Mouse (Mus musculus): ENCODE data around the gene Lyzl6. TPM values are rescaled to one million over a fixed set of nuclear protein-coding genes. Genes with fewer than 3 reads are reported as not detected.

The Lyzl6 gene
- polyA plus RNA-seq, 1 experiment: not detected

DNA sequence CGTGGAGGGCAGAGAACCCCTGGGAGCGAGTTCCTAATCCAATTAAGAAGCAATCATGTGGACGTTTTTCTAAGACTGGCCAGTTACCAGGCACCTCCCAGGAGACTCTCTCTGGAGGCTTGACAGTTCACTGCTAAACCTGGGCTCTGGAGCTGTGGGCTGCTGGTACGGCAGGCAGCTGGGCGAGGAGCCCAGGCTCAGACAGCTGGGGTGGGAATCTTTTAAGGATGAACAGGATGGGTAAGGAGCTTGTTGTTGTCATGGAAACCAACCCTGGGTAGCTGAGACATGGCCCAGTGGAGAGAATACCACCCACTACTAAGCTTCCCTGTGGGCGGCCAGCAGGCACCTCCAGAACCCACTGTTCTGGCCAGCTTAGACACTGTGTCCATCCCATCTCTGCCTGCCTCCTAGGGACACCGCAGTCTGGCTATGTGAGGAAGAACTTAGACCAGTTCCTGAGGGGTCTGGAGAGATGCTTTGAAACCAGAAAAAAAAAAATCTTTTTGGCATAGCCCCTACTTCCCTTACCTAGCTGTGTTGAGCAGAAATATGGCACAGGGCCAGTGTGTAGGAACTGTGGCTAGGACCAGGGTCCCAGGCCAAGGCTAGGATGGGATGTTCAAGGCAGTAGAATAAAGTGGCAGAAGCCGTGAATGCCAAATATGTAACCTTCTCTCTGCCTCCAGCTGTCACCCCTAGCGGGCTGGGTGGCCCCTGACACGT lies 27.7 kb upstream of the Lyzl6 start:
- TF ChIP-seq POLR2A (IDR thresholded peaks at IDR 0.05; ENCODE audit: low read depth, low read length): no peak
- TF ChIP-seq CTCF (IDR thresholded peaks at IDR 0.05; ENCODE audit: extremely low read depth, insufficient read length, insufficient replicate concordance, low read depth, low read length): no peak
- H3K27ac ChIP-seq (ENCODE audit: insufficient read depth, low read depth, low read length): no peak overlapping the region
- 47% methylated on average over 10 of the region's 10 CpGs for WGBS

DNA sequence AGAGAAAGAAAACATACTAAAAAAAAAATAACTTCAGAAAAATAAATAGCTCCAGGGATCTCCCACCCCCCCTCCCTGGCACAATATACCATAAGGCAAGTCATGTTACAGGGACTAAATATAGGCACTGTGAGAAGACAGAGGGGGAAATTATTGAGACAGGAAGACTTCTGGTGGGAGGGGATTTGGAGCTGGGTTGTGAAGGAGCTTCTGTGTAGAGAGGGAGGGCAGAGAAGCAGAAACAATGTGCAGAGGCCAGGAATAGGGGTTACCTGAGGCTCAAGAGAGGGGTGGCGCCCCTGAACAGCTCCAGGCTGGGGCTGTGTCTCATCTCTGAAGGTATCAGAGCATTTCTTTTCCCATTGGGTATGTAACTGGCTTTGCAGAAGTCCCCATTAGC lies 27.0 kb upstream of the Lyzl6 start:
- no peak for TF ChIP-seq POLR2A (IDR thresholded peaks at IDR 0.05; ENCODE audit: low read depth, low read length)
- no peak for TF ChIP-seq CTCF (IDR thresholded peaks at IDR 0.05; ENCODE audit: extremely low read depth, insufficient read length, insufficient replicate concordance, low read depth, low read length)
- no peaks in the 10 kb centered on the region; the same call in 1 of the 2 replicates for H3K27me3 ChIP-seq (ENCODE audit: control insufficient read depth, insufficient read depth, low read length)
- H3K27ac ChIP-seq (ENCODE audit: insufficient read depth, low read depth, low read length): no peak overlapping the region
- no peaks in the 10 kb centered on the region for H3K36me3 ChIP-seq (ENCODE audit: control insufficient read depth, insufficient read depth, low read length)
- no peaks in the 10 kb centered on the region for H3K4me1 ChIP-seq (ENCODE audit: control insufficient read depth, insufficient read depth, insufficient read length, low read length)
- WGBS: 40% methylated on average over 1 of the region's 1 CpGs
- H3K4me3 ChIP-seq (ENCODE audit: low read depth, low read length): no peak overlapping the region

More for the DNA sequence above, 27.7 kb upstream of the Lyzl6 start:
- no peaks in the 10 kb centered on the region; the same call in 1 of the 2 replicates for H3K27me3 ChIP-seq (ENCODE audit: control insufficient read depth, insufficient read depth, low read length)
- no peaks in the 10 kb centered on the region for H3K4me1 ChIP-seq (ENCODE audit: control insufficient read depth, insufficient read depth, insufficient read length, low read length)
- H3K4me3 ChIP-seq (ENCODE audit: low read depth, low read length): no peak overlapping the region
- H3K36me3 ChIP-seq (ENCODE audit: control insufficient read depth, insufficient read depth, low read length): no peaks in the 10 kb centered on the region

DNA sequence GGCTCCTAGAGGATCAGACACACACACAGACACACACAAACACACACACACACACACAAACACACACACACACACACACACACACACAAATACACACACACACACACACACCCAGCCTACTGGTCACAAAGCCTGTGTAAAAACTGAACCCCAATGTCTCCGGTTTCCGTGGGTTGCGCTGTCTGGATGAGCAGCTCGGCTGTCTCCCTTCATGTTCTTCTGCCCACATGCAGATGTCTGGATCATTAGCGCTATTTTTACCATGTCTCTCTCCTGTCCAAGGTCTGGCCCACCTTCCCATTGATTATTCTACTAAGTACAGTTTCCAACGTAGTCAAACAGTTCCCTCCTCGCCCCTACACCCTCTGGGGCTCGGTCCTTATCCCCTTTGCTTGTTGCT lies 24.4 kb upstream of the Lyzl6 start:
- H3K27me3 ChIP-seq (ENCODE audit: control insufficient read depth, insufficient read depth, low read length): no peaks in the 10 kb centered on the region; the same call in 1 of the 2 replicates

DNA sequence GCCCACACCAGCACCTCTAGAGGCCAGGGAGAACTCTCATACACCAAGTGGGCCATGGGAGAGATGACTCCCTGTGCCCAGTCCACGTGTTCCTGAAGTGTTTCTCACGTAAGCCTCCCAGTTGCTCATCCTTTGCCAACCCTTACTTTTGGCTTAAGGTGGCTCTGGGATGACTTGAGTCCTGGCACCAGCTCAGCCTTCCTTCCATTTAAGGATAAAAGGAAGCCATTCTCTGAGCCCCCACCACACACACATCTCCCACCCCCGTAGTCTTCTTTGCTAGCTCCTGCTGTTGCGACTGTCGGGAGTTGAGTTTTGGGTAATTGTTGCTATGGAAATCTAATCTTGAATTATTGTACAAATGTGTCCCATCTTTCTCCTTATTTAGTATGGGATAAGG lies 23.9 kb upstream of the Lyzl6 start:
- Histone ChIP-seq H3K27ac (ENCODE audit: insufficient read depth, low read depth, low read length) (no peak overlapping the region), H3K4me3 (ENCODE audit: low read depth, low read length) (no peak overlapping the region), H3K36me3 (ENCODE audit: control insufficient read depth, insufficient read depth, low read length) (no peaks in the 10 kb centered on the region), H3K4me1 (ENCODE audit: control insufficient read depth, insufficient read depth, insufficient read length, low read length) (no peaks in the 10 kb centered on the region), H3K27me3 (ENCODE audit: control insufficient read depth, insufficient read depth, low read length) (no peaks in the 10 kb centered on the region; the same call in 1 of the 2 replicates)
- 71% methylated on average over 5 of the region's 5 CpGs for WGBS
- TF ChIP-seq CTCF (IDR thresholded peaks at IDR 0.05; ENCODE audit: extremely low read depth, insufficient read length, insufficient replicate concordance, low read depth, low read length) (no peak), POLR2A (IDR thresholded peaks at IDR 0.05; ENCODE audit: low read depth, low read length) (no peak)

More for the DNA sequence above, 24.4 kb upstream of the Lyzl6 start:
- 76% methylated on average over 8 of the region's 8 CpGs for WGBS
- no peaks in the 10 kb centered on the region for H3K36me3 ChIP-seq (ENCODE audit: control insufficient read depth, insufficient read depth, low read length)
- TF ChIP-seq CTCF (IDR thresholded peaks at IDR 0.05; ENCODE audit: extremely low read depth, insufficient read length, insufficient replicate concordance, low read depth, low read length) (no peak), POLR2A (IDR thresholded peaks at IDR 0.05; ENCODE audit: low read depth, low read length) (no peak)
- no peak overlapping the region for H3K4me3 ChIP-seq (ENCODE audit: low read depth, low read length)
- no peaks in the 10 kb centered on the region for H3K4me1 ChIP-seq (ENCODE audit: control insufficient read depth, insufficient read depth, insufficient read length, low read length)
- no peak overlapping the region for H3K27ac ChIP-seq (ENCODE audit: insufficient read depth, low read depth, low read length)

DNA sequence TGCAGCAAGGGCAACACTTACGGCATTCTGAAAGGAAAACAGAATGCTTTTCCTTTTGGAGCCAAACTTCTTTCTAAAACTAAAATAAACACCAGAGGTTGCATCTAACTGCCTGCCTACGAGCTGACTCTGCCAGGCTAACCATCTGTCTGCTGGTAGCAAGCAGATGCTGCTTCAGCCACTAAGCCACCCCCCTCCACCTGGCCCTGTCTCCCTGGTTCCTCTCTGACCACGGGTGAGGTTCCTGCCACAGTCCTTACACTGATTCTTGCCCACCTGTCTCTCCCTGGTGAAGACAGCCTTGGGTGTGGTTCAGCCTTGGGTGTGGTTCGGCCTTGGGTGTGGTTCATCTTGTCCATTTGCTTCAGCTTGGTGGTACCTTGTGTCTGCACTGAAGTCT lies 23.2 kb upstream of the Lyzl6 start:
- no peak overlapping the region for H3K27ac ChIP-seq (ENCODE audit: insufficient read depth, low read depth, low read length)
- no peaks in the 10 kb centered on the region for H3K4me1 ChIP-seq (ENCODE audit: control insufficient read depth, insufficient read depth, insufficient read length, low read length)
- no peaks in the 10 kb centered on the region; the same call in 1 of the 2 replicates for H3K27me3 ChIP-seq (ENCODE audit: control insufficient read depth, insufficient read depth, low read length)
- TF ChIP-seq CTCF (IDR thresholded peaks at IDR 0.05; ENCODE audit: extremely low read depth, insufficient read length, insufficient replicate concordance, low read depth, low read length): no peak
- no peak for TF ChIP-seq POLR2A (IDR thresholded peaks at IDR 0.05; ENCODE audit: low read depth, low read length)
- H3K4me3 ChIP-seq (ENCODE audit: low read depth, low read length): no peak overlapping the region
- no peaks in the 10 kb centered on the region for H3K36me3 ChIP-seq (ENCODE audit: control insufficient read depth, insufficient read depth, low read length)
- 32% methylated on average over 4 of the region's 4 CpGs for WGBS

DNA sequence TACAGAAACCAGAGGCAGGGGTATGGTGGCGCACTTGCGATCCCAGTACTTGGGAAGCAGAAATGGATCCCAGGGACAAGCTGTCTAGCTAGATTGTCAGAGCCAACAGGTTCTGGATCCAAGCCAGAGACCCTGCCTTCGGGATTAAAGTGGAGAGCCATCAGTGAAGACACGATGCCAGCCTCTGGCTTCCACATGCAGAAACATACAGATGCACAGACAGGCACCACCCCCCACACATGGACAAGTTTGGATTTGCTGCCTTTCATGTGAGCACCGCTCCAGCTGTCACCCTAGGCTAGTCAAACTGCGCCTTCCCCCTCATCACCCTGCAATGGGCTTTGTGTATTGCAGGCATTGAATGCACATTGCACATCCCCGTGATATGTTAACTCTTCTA lies 19.5 kb upstream of the Lyzl6 start:
- no peaks in the 10 kb centered on the region for H3K27me3 ChIP-seq (ENCODE audit: control insufficient read depth, insufficient read depth, low read length)
- 82% methylated on average over 7 of the region's 7 CpGs for WGBS
- TF ChIP-seq CTCF (IDR thresholded peaks at IDR 0.05; ENCODE audit: extremely low read depth, insufficient read length, insufficient replicate concordance, low read depth, low read length): no peak
- no peak for TF ChIP-seq POLR2A (IDR thresholded peaks at IDR 0.05; ENCODE audit: low read depth, low read length)
- no peak overlapping the region for H3K27ac ChIP-seq (ENCODE audit: insufficient read depth, low read depth, low read length)
- H3K36me3 ChIP-seq (ENCODE audit: control insufficient read depth, insufficient read depth, low read length): no peaks in the 10 kb centered on the region
- no peak overlapping the region for H3K4me3 ChIP-seq (ENCODE audit: low read depth, low read length)
- H3K4me1 ChIP-seq (ENCODE audit: control insufficient read depth, insufficient read depth, insufficient read length, low read length): peaks cover 9% of the 10 kb centered on the region

DNA sequence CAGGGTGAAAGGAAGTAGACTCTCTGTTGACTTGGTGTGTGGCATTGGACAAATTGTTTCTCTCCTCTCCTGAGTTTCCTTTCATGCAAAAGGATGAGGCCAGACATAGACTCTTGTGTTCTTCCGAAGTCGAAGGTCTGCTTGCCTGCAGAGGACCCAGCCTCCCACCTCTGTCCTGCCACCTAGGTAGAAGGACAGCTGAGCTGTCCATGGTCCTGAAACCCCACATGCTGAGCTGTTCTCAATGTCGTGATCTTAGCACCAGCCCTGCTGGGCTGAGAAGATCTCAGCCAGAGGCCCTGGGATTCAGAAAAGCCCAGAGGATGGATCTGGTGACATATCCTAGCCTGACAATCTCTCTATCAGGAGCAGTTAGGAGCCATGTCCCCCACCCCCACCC lies 17.8 kb upstream of the Lyzl6 start:
- Histone ChIP-seq H3K27me3 (ENCODE audit: control insufficient read depth, insufficient read depth, low read length) (no peaks in the 10 kb centered on the region), H3K36me3 (ENCODE audit: control insufficient read depth, insufficient read depth, low read length) (no peaks in the 10 kb centered on the region), H3K4me1 (ENCODE audit: control insufficient read depth, insufficient read depth, insufficient read length, low read length) (peaks cover 13% of the 10 kb centered on the region), H3K27ac (ENCODE audit: insufficient read depth, low read depth, low read length) (no peak overlapping the region), H3K4me3 (ENCODE audit: low read depth, low read length) (no peak overlapping the region)
- 2% methylated on average over 3 of the region's 3 CpGs for WGBS
- TF ChIP-seq POLR2A (IDR thresholded peaks at IDR 0.05; ENCODE audit: low read depth, low read length): no peak
- TF ChIP-seq CTCF (IDR thresholded peaks at IDR 0.05; ENCODE audit: extremely low read depth, insufficient read length, insufficient replicate concordance, low read depth, low read length): no peak
